Mouse (Mus musculus) liver, embryonic 14.5 days (tissue): Measurements from ENCODE around the gene Hoxb2.

Experiments used
- CTCF ChIP-seq: IDR thresholded peaks from 2 replicates; pipeline ENCODE4 v1.5.1; 2016; ENCODE audit warnings: antibody characterized with exemption, low read depth, control low read depth
- EP300 ChIP-seq: IDR thresholded peaks from 2 replicates; pipeline ENCODE4 v1.6.1; 2016; ENCODE audit warnings: antibody characterized with exemption, low read depth

GRCm38 (mm10) chr11:96326705-96327104 is 23.6 kb upstream of the Hoxb2 start:
- no peak for TF ChIP-seq CTCF
- no peak for TF ChIP-seq EP300
